Mouse (Mus musculus): ENCODE measurements around the gene Mrpl12. TPM values are rescaled to one million over a fixed set of nuclear protein-coding genes. Genes with fewer than 3 reads are reported as not detected.

Mrpl12 gene
- polyA plus RNA-seq, 1 experiment from 2014 or later = 113 TPM

- Histone ChIP-seq H3K36me3 (no peaks in the 10 kb centered on the region), H3K9ac (no peak overlapping the region), H3K27ac (no peak overlapping the region), H3K9me3 (no peaks in the 10 kb centered on the region), H3K27me3 (peaks cover 64% of the 10 kb centered on the region), H3K4me2 (no peak overlapping the region), H3K4me3 (no peak overlapping the region), H3K4me1 (peaks cover 12% of the 10 kb centered on the region)
- ATAC-seq (ENCODE audit: insufficient number of reproducible peaks, low FRiP score, low TSS enrichment, low read depth) = no peak
- 61% methylated on average over 4 of the region's 4 CpGs for WGBS
These were observed 44.5 kb downstream of the Mrpl12 start for GRCm38 (mm10) chr11:120528903-120529302.

- Histone ChIP-seq H3K4me1 (peaks cover 14% of the 10 kb centered on the region), H3K27me3 (peaks cover 71% of the 10 kb centered on the region), H3K9ac (peak within 1 kb of the TSS; percentile 35; the same call in 1 of the 2 replicates), H3K27ac (no peak within 1 kb of the TSS), H3K4me3 (peak within 1 kb of the TSS; percentile 47), H3K9me3 (no peaks in the 10 kb centered on the region), H3K4me2 (peak within 1 kb of the TSS; percentile 90), H3K36me3 (no peaks in the 10 kb centered on the region)
- 8% methylated on average over 60 of the region's 62 CpGs for WGBS
- ATAC-seq (ENCODE audit: insufficient number of reproducible peaks, low FRiP score, low TSS enrichment, low read depth) = 0 out of 2 replicates have a peak, but pooled peaks have one; percentile 42
These were observed 45.9 kb downstream of the Mrpl12 start, which contains the start of gene Gcgr for GRCm38 (mm10) chr11:120530085-120530964. TSS of gene Gcgr (plus strand) at chr11:120530699.

DNA sequence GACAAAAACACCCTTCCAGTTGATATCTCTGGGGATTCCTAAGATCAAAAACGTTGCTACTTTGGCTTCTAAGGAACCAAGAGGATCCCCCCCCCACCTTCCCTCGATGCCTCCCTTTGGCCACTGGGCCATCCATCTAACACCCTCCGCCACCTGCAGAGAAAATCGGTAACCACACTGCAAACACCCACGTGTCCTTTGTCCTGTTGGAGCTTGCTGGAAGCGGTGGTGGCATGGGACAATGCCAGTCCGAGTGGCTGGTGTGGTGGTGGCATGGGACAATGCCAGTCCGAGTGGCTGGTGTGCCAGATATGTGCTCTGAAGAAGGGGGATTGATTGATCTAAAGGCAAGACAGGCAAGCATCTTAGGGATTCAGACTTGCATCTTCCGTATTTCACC is 47.2 kb downstream of the Mrpl12 start:
- Histone ChIP-seq H3K9ac (no peak overlapping the region), H3K4me3 (no peak overlapping the region), H3K27ac (no peak overlapping the region), H3K27me3 (peaks cover 71% of the 10 kb centered on the region), H3K4me1 (peaks cover 15% of the 10 kb centered on the region), H3K36me3 (no peaks in the 10 kb centered on the region), H3K4me2 (no peak overlapping the region), H3K9me3 (no peaks in the 10 kb centered on the region)
- ATAC-seq (ENCODE audit: insufficient number of reproducible peaks, low FRiP score, low TSS enrichment, low read depth) = no peak
- 28% methylated on average over 9 of the region's 9 CpGs for WGBS

DNA sequence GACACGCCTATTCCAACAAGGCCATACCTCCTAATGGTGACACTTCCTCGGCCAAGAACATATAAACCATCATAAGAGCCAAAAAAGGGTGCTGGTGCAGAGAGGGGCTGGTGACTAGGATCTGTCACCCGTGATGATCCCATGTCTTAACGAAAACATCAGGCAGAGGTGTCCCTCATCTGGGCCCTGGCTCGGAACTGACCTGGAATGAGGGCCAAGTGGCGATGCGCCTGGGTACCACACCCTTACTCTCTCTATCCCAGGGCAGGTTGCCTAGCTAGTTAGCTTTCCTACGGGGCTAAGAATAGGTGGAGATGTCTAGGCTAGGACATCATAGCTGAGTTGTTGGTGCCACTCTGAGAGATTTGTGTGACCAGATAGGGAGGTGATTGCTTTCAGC is 49.7 kb downstream of the Mrpl12 start:
- H3K4me1 ChIP-seq = peaks cover 25% of the 10 kb centered on the region
- H3K27me3 ChIP-seq = peaks cover 53% of the 10 kb centered on the region
- H3K4me2 ChIP-seq = no peak overlapping the region
- 79% methylated on average over 8 of the region's 8 CpGs for WGBS
- H3K4me3 ChIP-seq = no peak overlapping the region
- no peaks in the 10 kb centered on the region for H3K36me3 ChIP-seq
- no peak for ATAC-seq (ENCODE audit: insufficient number of reproducible peaks, low FRiP score, low TSS enrichment, low read depth)
- H3K27ac ChIP-seq = no peak overlapping the region
- H3K9me3 ChIP-seq = no peaks in the 10 kb centered on the region
- no peak overlapping the region for H3K9ac ChIP-seq

DNA sequence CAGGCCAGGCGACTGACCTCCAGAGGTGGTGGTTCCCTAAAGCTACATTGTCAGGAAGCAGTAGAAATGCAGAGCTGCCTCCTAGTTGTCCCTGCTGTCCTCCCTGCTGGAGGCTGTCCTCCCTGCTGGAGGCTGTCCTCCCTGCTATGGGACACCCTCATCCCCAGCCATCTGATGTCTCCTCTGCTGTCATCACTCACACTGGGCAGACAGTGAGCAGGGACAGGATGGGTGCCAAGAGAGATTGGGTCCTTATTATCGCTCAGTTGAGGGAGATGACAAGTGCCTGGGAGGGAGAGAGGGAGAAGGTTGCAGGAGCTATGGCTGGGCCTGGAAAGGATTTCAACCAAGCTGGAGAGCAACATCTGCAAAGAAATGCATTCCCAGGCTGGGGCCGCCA is 50.7 kb downstream of the Mrpl12 start:
- Histone ChIP-seq H3K27ac (peak overlapping the region; percentile 22; the same call in 1 of the 2 replicates), H3K4me1 (peaks cover 35% of the 10 kb centered on the region), H3K36me3 (no peaks in the 10 kb centered on the region), H3K9ac (no peak overlapping the region), H3K4me3 (no peak overlapping the region), H3K4me2 (no peak overlapping the region), H3K27me3 (peaks cover 43% of the 10 kb centered on the region), H3K9me3 (no peaks in the 10 kb centered on the region)
- 68% methylated on average over 3 of the region's 3 CpGs for WGBS
- ATAC-seq (ENCODE audit: insufficient number of reproducible peaks, low FRiP score, low TSS enrichment, low read depth) = no peak

DNA sequence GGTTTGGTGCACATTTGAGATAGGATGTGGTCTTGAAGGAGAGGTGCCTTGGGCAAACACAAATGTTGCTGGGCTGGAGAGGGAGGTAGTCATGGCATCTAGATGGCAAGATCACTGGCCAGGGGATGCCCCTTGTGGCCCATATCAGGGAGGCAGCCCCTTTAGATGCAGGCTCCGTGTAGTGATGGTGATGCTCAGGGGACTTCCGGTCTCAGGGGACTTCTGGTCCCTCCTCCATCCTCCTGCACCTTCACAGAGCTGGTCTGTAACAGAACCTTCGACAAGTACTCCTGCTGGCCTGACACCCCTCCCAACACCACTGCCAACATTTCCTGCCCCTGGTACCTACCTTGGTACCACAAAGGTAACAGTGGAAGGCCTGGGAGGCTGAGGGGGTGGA is 51.4 kb downstream of the Mrpl12 start:
- no peak for ATAC-seq (ENCODE audit: insufficient number of reproducible peaks, low FRiP score, low TSS enrichment, low read depth)
- 79% methylated on average over 3 of the region's 3 CpGs for WGBS
- Histone ChIP-seq H3K4me1 (peaks cover 30% of the 10 kb centered on the region), H3K4me2 (no peak overlapping the region), H3K36me3 (no peaks in the 10 kb centered on the region), H3K27ac (no peak overlapping the region), H3K9me3 (no peaks in the 10 kb centered on the region), H3K27me3 (peaks cover 36% of the 10 kb centered on the region), H3K4me3 (no peak overlapping the region), H3K9ac (no peak overlapping the region)

GRCm38 (mm10) chr11:120538485-120538884 is 54.1 kb downstream of the Mrpl12 start:
- peaks cover 23% of the 10 kb centered on the region for H3K4me1 ChIP-seq
- ATAC-seq (ENCODE audit: insufficient number of reproducible peaks, low FRiP score, low TSS enrichment, low read depth) = no peak
- H3K27me3 ChIP-seq = peaks cover 11% of the 10 kb centered on the region
- H3K9ac ChIP-seq = no peak overlapping the region
- no peak overlapping the region for H3K4me3 ChIP-seq
- no peak overlapping the region for H3K4me2 ChIP-seq
- WGBS = 55% methylated on average over 3 of the region's 3 CpGs
- H3K9me3 ChIP-seq = no peaks in the 10 kb centered on the region
- H3K27ac ChIP-seq = peak overlapping the region; percentile 60
- peaks cover 17% of the 10 kb centered on the region for H3K36me3 ChIP-seq

Other genes starting within 250 kb of the Mrpl12 start
- gene Actg1, start 136.1 kb upstream of the Mrpl12 start, polyA plus RNA-seq (2015; fragmentation: Nextera tagmentation; extraction: Ambion mirVana) = 2,203 and 2,296 TPM in 2 replicates
- gene Fscn2, start 123.1 kb upstream of the Mrpl12 start, polyA plus RNA-seq (2015; fragmentation: Nextera tagmentation; extraction: Ambion mirVana) = 0.31 and 0.79 TPM in 2 replicates
- gene Faap100, start 105.8 kb upstream of the Mrpl12 start, polyA plus RNA-seq (2015; fragmentation: Nextera tagmentation; extraction: Ambion mirVana) = 33.1 and 33.3 TPM in 2 replicates
- gene Nploc4, start 46.9 kb upstream of the Mrpl12 start, polyA plus RNA-seq (2015; fragmentation: Nextera tagmentation; extraction: Ambion mirVana) = 28.8 and 30.8 TPM in 2 replicates
- 0.28 and 0.43 TPM in 2 replicates for gene Tspan10, start 42.0 kb upstream of the Mrpl12 start, polyA plus RNA-seq (2015; fragmentation: Nextera tagmentation; extraction: Ambion mirVana)
- gene Pde6g, start 31.1 kb upstream of the Mrpl12 start, polyA plus RNA-seq (2015; fragmentation: Nextera tagmentation; extraction: Ambion mirVana) = 0.17 and 0.52 TPM in 2 replicates
- 13.1 and 14.4 TPM in 2 replicates for gene Oxld1, start 26.5 kb upstream of the Mrpl12 start, polyA plus RNA-seq (2015; fragmentation: Nextera tagmentation; extraction: Ambion mirVana)
- gene Ccdc137, start 26.5 kb upstream of the Mrpl12 start, polyA plus RNA-seq (2015; fragmentation: Nextera tagmentation; extraction: Ambion mirVana) = 32.4 and 34.1 TPM in 2 replicates
- gene Arl16, start 17.0 kb upstream of the Mrpl12 start, polyA plus RNA-seq (2015; fragmentation: Nextera tagmentation; extraction: Ambion mirVana) = 50.5 and 53.8 TPM in 2 replicates
- 36.7 and 36.9 TPM in 2 replicates for gene Slc25a10, start 7.2 kb downstream of the Mrpl12 start, polyA plus RNA-seq (2015; fragmentation: Nextera tagmentation; extraction: Ambion mirVana)
- 3.5 and 4.4 TPM in 2 replicates for gene Gcgr, start 46.1 kb downstream of the Mrpl12 start, polyA plus RNA-seq (2015; fragmentation: Nextera tagmentation; extraction: Ambion mirVana)
- gene Mcrip1, start 65.1 kb downstream of the Mrpl12 start, polyA plus RNA-seq (2015; fragmentation: Nextera tagmentation; extraction: Ambion mirVana) = 237 and 239 TPM in 2 replicates
- 3.2 and 11.9 TPM in 2 replicates for gene Ppp1r27, start 66.5 kb downstream of the Mrpl12 start, polyA plus RNA-seq (2015; fragmentation: Nextera tagmentation; extraction: Ambion mirVana)
- gene P4hb, start 88.6 kb downstream of the Mrpl12 start, polyA plus RNA-seq (2015; fragmentation: Nextera tagmentation; extraction: Ambion mirVana) = 1,021 and 1,099 TPM in 2 replicates
- gene Arhgdia, start 97.0 kb downstream of the Mrpl12 start, polyA plus RNA-seq (2015; fragmentation: Nextera tagmentation; extraction: Ambion mirVana) = 581 and 641 TPM in 2 replicates
- 342 and 405 TPM in 2 replicates for gene Alyref, start 113.8 kb downstream of the Mrpl12 start, polyA plus RNA-seq (2015; fragmentation: Nextera tagmentation; extraction: Ambion mirVana)
- 212 and 215 TPM in 2 replicates for gene Anapc11, start 113.8 kb downstream of the Mrpl12 start, polyA plus RNA-seq (2015; fragmentation: Nextera tagmentation; extraction: Ambion mirVana)
- gene Npb, start 123.9 kb downstream of the Mrpl12 start, polyA plus RNA-seq (2015; fragmentation: Nextera tagmentation; extraction: Ambion mirVana) = 2.2 and 2.9 TPM in 2 replicates
- 130 and 136 TPM in 2 replicates for gene Pcyt2, start 133.3 kb downstream of the Mrpl12 start, polyA plus RNA-seq (2015; fragmentation: Nextera tagmentation; extraction: Ambion mirVana)
- gene Sirt7, start 140.6 kb downstream of the Mrpl12 start, polyA plus RNA-seq (2015; fragmentation: Nextera tagmentation; extraction: Ambion mirVana) = 32.9 and 33.4 TPM in 2 replicates
- gene Mafg, start 149.0 kb downstream of the Mrpl12 start, polyA plus RNA-seq (2015; fragmentation: Nextera tagmentation; extraction: Ambion mirVana) = 26.6 and 32.9 TPM in 2 replicates
- 61.6 and 72.1 TPM in 2 replicates for gene Pycr1, start 159.2 kb downstream of the Mrpl12 start, polyA plus RNA-seq (2015; fragmentation: Nextera tagmentation; extraction: Ambion mirVana)
- gene Myadml2, start 163.5 kb downstream of the Mrpl12 start, polyA plus RNA-seq (2015; fragmentation: Nextera tagmentation; extraction: Ambion mirVana) = 0.61 and 4.0 TPM in 2 replicates
- 4.8 and 5.4 TPM in 2 replicates for gene Notum, start 176.6 kb downstream of the Mrpl12 start, polyA plus RNA-seq (2015; fragmentation: Nextera tagmentation; extraction: Ambion mirVana)
- gene Aspscr1, start 188.4 kb downstream of the Mrpl12 start, polyA plus RNA-seq (2015; fragmentation: Nextera tagmentation; extraction: Ambion mirVana) = 107 TPM in 2 replicates
- 156 and 166 TPM in 2 replicates for gene Cenpx, start 229.1 kb downstream of the Mrpl12 start, polyA plus RNA-seq (2015; fragmentation: Nextera tagmentation; extraction: Ambion mirVana)
- gene Lrrc45, start 229.3 kb downstream of the Mrpl12 start, polyA plus RNA-seq (2015; fragmentation: Nextera tagmentation; extraction: Ambion mirVana) = 63.7 and 65.9 TPM in 2 replicates
- 44.4 and 56.4 TPM in 2 replicates for gene Rac3, start 236.9 kb downstream of the Mrpl12 start, polyA plus RNA-seq (2015; fragmentation: Nextera tagmentation; extraction: Ambion mirVana)
- gene Dcxr, start 242.7 kb downstream of the Mrpl12 start, polyA plus RNA-seq (2015; fragmentation: Nextera tagmentation; extraction: Ambion mirVana) = 18.2 and 20.2 TPM in 2 replicates
- gene Cbr2, start 247.5 kb downstream of the Mrpl12 start, polyA plus RNA-seq (2015; fragmentation: Nextera tagmentation; extraction: Ambion mirVana) = 12.6 and 16.7 TPM in 2 replicates